Mouse (Mus musculus) cortical plate, adult 2 months (tissue): Measurements from ENCODE around the gene Slc39a11.

Source experiments
- CTCF ChIP-seq: fragments of 200-500 bp; IDR thresholded peaks from 2 replicates; pipeline ENCODE4 v1.5.1; 2011; ENCODE audit warnings: mild to moderate bottlenecking, control low read depth, low read length; ENCODE audit not compliant: insufficient read depth; ENCODE audit errors: extremely low read depth
- POLR2A ChIP-seq: fragments of 200-500 bp; IDR thresholded peaks from 2 replicates; pipeline ENCODE4 v1.6.1; 2011; ENCODE audit warnings: mild to moderate bottlenecking, low read length, control low read depth; ENCODE audit not compliant: insufficient read depth; ENCODE audit errors: extremely low read depth

DNA sequence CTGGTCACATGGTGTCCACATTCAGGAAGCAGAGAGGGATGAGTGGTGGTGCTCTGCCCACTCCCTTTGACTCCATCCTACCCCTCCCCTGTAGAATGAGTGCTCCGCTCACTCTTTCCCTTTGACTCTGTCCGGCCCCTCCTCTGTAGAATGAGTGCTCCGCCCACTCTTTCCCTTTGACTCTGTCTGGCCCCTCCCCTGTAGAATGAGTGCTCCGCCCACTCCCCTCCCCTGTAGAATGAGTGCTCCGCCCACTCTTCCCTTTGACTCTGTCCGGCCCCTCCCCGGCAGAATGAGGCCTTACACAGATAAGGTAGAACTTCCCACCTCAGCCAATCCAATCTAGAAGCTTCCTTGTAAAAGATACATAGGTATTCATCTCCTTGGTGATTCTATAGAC lies 137.7 kb downstream of the Slc39a11 start:
- TF ChIP-seq POLR2A (no peak), CTCF (no peak)
